Mouse (Mus musculus): Measurements from ENCODE around the gene Pafah2. TPM values are rescaled to one million over a fixed set of nuclear protein-coding genes. Genes with fewer than 3 reads are reported as not detected.

Gene Pafah2
- polyA plus RNA-seq, 1 experiment from 2014 or later = 32.5 TPM

- H3K36me3 ChIP-seq (ENCODE audit: control insufficient read depth, insufficient read depth, low read length) = no peaks in the 10 kb centered on the region; the same call in 1 of the 2 replicates
- H3K4me3 ChIP-seq (ENCODE audit: low read depth, low read length) = no peak overlapping the region
- DNase-seq (ENCODE audit: low spot score) (no peak), ATAC-seq (replicated peaks; ENCODE audit: low FRiP score, low TSS enrichment, low read depth) (no peak)
- 37% methylated on average over 5 of the region's 5 CpGs for WGBS
- no peak overlapping the region for H3K4me2 ChIP-seq (ENCODE audit: low read length)
- H3K4me1 ChIP-seq (replicated peaks; ENCODE audit: control insufficient read depth, insufficient read depth, low read length) = peaks cover 24% of the 10 kb centered on the region
- no peaks in the 10 kb centered on the region for H3K27me3 ChIP-seq (replicated peaks; ENCODE audit: control insufficient read depth, insufficient read depth, low read length)
- no peak overlapping the region for H3K27ac ChIP-seq (ENCODE audit: low read depth)
- no peaks in the 10 kb centered on the region for H3K9me3 ChIP-seq (ENCODE audit: control insufficient read depth, low read length)
- no peak overlapping the region for H3K9ac ChIP-seq (ENCODE audit: low read length)
Observed at GRCm38 (mm10) chr4:134400206-134400605, 4.1 kb downstream of the Pafah2 start.

DNA sequence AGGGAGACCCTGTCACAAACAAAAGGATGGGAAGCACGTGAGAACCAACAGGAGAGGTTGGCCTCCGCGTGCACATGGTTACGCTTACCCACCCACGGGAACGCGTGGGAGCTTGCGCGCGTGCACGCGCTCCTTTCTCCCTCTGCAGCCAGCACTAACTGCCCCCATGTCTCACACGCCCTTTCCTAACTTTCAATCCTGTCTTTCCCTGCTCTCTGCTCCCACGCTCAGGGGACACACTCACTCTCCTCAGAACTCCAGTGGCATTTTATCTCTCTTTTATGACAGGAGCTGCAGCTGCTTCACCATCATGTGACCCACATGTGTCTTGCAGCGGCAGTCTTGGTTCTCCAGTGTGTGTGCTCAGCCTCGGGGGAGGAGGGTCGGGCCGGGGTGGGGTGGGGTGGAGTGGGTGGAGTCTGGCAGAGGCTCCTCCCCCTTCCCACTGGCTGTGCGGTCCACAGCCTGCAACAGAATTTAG, 5.1 kb downstream of the Pafah2 start:
- DNase-seq (ENCODE audit: low spot score) (peak; percentile 81), ATAC-seq (replicated peaks; ENCODE audit: low FRiP score, low TSS enrichment, low read depth) (peak; percentile 63)
- WGBS = 4% methylated on average over 19 of the region's 19 CpGs
- Histone ChIP-seq H3K4me1 (replicated peaks; ENCODE audit: control insufficient read depth, insufficient read depth, low read length) (peaks cover 24% of the 10 kb centered on the region), H3K27me3 (replicated peaks; ENCODE audit: control insufficient read depth, insufficient read depth, low read length) (no peaks in the 10 kb centered on the region), H3K27ac (ENCODE audit: low read depth) (no peak overlapping the region), H3K4me3 (ENCODE audit: low read depth, low read length) (peak overlapping the region; percentile 38), H3K9ac (ENCODE audit: low read length) (peak overlapping the region; percentile 38), H3K36me3 (ENCODE audit: control insufficient read depth, insufficient read depth, low read length) (peaks cover 4% of the 10 kb centered on the region; the same call in 1 of the 2 replicates), H3K9me3 (ENCODE audit: control insufficient read depth, low read length) (no peaks in the 10 kb centered on the region), H3K4me2 (ENCODE audit: low read length) (peak overlapping the region; percentile 71)

DNA sequence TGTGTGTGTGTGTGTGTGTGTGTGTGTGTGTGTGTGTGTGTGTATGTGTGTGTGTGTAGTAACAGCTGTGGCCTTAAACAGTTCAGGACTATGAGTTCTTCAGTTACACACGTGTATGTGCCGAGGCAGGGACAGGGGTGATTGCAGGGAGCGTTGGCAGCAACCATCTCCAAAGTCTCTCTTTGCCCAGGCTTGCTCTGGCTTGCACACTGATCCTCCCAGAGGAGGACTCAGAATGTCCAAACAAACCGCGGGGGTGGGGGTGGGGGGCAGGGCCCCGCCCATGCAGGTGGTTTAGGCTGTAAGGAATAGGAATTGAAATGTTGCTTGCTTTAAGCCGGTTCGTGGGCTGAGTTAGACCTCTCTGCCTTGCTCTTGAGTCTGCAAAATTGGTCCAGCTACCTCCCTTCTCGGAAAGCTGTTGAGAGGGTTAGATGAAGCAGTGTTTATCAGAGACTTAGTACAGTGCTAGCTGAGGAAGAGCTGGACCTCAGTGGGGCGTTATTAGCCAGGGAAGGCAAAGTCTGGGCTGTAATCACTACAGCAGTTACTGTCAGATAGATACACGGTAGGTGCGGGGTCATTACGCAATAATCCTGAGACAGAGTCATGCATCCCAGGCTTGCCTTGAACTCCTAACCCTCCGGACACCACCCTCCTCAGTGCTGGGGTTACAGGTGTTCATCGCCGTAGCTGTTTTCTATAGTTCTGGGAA, 5.9 kb downstream of the Pafah2 start:
- ATAC-seq (replicated peaks; ENCODE audit: low FRiP score, low TSS enrichment, low read depth) = 0 out of 2 replicates have a peak, but pooled peaks have one; percentile 21
- Histone ChIP-seq H3K27ac (ENCODE audit: low read depth) (no peak overlapping the region), H3K9me3 (ENCODE audit: control insufficient read depth, low read length) (no peaks in the 10 kb centered on the region), H3K4me3 (ENCODE audit: low read depth, low read length) (no peak overlapping the region), H3K9ac (ENCODE audit: low read length) (no peak overlapping the region), H3K4me1 (replicated peaks; ENCODE audit: control insufficient read depth, insufficient read depth, low read length) (peaks cover 21% of the 10 kb centered on the region), H3K4me2 (ENCODE audit: low read length) (peak overlapping the region; percentile 71), H3K36me3 (ENCODE audit: control insufficient read depth, insufficient read depth, low read length) (peaks cover 4% of the 10 kb centered on the region; the same call in 1 of the 2 replicates), H3K27me3 (replicated peaks; ENCODE audit: control insufficient read depth, insufficient read depth, low read length) (no peaks in the 10 kb centered on the region)
- DNase-seq (ENCODE audit: low spot score) = no peak
- 59% methylated on average over 16 of the region's 16 CpGs for WGBS

DNA sequence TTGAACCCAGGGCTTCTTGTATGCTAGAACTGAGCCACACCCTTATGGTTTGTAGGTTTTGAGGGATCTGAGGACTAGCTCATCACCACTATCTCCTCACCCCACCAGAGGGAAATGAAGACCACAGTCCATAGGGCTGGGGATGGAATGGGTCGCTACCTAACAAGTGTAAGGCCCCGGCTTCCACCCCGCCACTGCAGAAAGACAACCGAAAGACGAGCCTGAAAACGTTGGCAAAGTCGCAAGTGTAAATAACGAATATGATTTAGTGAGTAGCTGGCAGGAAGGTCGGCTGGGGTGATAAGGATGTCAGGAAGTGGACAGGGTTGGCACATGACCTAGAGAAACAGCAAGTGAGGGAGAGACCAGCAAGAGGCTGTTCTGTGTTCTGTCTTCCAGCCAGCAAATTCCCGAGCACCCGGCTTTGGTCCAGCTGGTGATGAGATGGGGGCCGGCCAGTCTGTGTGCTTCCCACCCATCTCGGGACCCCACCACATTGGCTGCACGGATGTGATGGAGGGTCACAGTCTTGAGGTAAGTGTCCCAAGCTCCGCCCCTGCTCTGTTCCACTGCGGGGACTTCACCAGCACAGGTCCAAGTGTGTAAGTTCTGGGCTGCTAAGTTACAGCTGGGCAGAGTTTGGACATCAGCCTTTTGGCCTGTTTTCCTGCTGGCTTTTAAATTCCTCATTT, 6.6 kb downstream of the Pafah2 start:
- Histone ChIP-seq H3K36me3 (ENCODE audit: control insufficient read depth, insufficient read depth, low read length) (peaks cover 4% of the 10 kb centered on the region; the same call in 1 of the 2 replicates), H3K9me3 (ENCODE audit: control insufficient read depth, low read length) (no peaks in the 10 kb centered on the region), H3K4me2 (ENCODE audit: low read length) (no peak overlapping the region), H3K9ac (ENCODE audit: low read length) (no peak overlapping the region), H3K27me3 (replicated peaks; ENCODE audit: control insufficient read depth, insufficient read depth, low read length) (no peaks in the 10 kb centered on the region), H3K27ac (ENCODE audit: low read depth) (no peak overlapping the region), H3K4me3 (ENCODE audit: low read depth, low read length) (no peak overlapping the region), H3K4me1 (replicated peaks; ENCODE audit: control insufficient read depth, insufficient read depth, low read length) (peaks cover 16% of the 10 kb centered on the region)
- 59% methylated on average over 16 of the region's 16 CpGs for WGBS
- DNase-seq (ENCODE audit: low spot score) (no peak), ATAC-seq (replicated peaks; ENCODE audit: low FRiP score, low TSS enrichment, low read depth) (no peak)

DNA sequence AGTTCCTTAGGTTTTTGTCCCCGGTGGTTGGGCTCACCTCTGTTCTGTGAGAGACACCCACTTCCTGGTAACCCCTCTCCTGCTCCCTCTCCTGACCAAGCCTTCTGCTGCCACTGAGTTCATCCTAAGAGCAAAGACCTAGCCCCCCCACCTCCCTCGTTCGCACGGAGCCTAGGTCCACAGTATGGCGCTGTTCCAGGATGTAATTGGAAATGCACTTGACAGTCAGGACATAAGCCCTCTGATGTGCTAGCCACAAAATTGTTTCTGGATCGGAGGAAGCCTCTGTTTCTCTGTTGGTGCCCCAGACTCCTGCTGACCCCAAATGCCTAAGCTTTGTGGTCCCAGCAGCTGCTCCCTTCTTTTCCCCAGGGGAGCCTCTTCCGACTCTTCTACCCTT, 7.6 kb downstream of the Pafah2 start:
- H3K4me3 ChIP-seq (ENCODE audit: low read depth, low read length) = no peak overlapping the region
- H3K9me3 ChIP-seq (ENCODE audit: control insufficient read depth, low read length) = no peaks in the 10 kb centered on the region
- H3K9ac ChIP-seq (ENCODE audit: low read length) = no peak overlapping the region
- H3K27ac ChIP-seq (ENCODE audit: low read depth) = no peak overlapping the region
- no peak overlapping the region for H3K4me2 ChIP-seq (ENCODE audit: low read length)
- ATAC-seq (replicated peaks; ENCODE audit: low FRiP score, low TSS enrichment, low read depth) = no peak
- H3K27me3 ChIP-seq (replicated peaks; ENCODE audit: control insufficient read depth, insufficient read depth, low read length) = no peaks in the 10 kb centered on the region
- peaks cover 16% of the 10 kb centered on the region for H3K4me1 ChIP-seq (replicated peaks; ENCODE audit: control insufficient read depth, insufficient read depth, low read length)
- no peak for DNase-seq (ENCODE audit: low spot score)
- 67% methylated on average over 7 of the region's 7 CpGs for WGBS
- H3K36me3 ChIP-seq (ENCODE audit: control insufficient read depth, insufficient read depth, low read length) = peaks cover 4% of the 10 kb centered on the region; the same call in 1 of the 2 replicates

DNA sequence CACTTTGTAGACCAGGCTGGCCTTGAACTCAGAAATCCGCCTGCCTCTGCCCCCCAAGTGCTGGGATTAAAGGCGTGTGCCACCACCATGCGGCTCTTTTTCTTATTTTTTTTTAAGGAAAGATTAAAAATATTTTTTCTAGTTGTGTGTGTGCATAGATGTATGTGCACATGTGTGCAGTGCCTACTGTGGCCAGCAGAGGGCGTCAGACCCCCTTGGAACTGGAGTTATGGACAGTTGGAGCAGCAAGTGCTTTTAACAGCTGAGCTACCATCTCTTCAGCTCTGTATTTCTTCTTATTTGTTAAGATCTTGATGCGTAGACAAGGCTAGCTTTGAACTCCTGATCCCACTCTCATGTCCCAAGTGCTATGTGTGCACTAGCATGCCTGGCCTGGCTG, 13.2 kb downstream of the Pafah2 start:
- 67% methylated on average over 5 of the region's 5 CpGs for WGBS
- no peak for DNase-seq (ENCODE audit: low spot score)
- H3K36me3 ChIP-seq (ENCODE audit: control insufficient read depth, insufficient read depth, low read length) = peaks cover 27% of the 10 kb centered on the region; the same call in 1 of the 2 replicates
- H3K27ac ChIP-seq (ENCODE audit: low read depth) = no peak overlapping the region
- no peak overlapping the region for H3K9ac ChIP-seq (ENCODE audit: low read length)
- ATAC-seq (replicated peaks; ENCODE audit: low FRiP score, low TSS enrichment, low read depth) = no peak
- H3K4me3 ChIP-seq (ENCODE audit: low read depth, low read length) = no peak overlapping the region
- no peaks in the 10 kb centered on the region for H3K27me3 ChIP-seq (replicated peaks; ENCODE audit: control insufficient read depth, insufficient read depth, low read length)
- H3K4me1 ChIP-seq (replicated peaks; ENCODE audit: control insufficient read depth, insufficient read depth, low read length) = no peaks in the 10 kb centered on the region
- H3K4me2 ChIP-seq (ENCODE audit: low read length) = no peak overlapping the region
- H3K9me3 ChIP-seq (ENCODE audit: control insufficient read depth, low read length) = no peaks in the 10 kb centered on the region

DNA sequence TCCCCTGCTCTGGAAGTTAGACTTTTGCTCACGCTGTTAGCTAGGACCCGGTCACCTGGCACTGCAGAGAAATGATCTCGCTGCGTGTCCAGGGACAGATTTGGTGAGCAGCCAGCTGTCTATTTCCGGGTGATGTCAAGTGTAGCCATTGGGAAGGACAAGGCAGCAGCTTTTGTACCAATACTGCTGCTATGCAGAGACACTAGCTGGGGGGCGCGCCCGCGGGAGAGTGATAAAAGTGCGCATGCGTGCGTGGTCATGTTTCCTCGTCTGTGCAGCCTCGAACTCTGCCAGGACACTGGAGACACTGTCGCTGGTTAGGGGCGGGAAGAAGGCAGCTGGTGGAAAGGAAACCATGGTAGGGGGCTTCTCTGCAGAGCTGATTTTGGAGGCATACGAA, 20.1 kb downstream of the Pafah2 start:
- Histone ChIP-seq H3K4me3 (ENCODE audit: low read depth, low read length) (no peak overlapping the region), H3K9me3 (ENCODE audit: control insufficient read depth, low read length) (no peaks in the 10 kb centered on the region), H3K4me1 (replicated peaks; ENCODE audit: control insufficient read depth, insufficient read depth, low read length) (0 out of 2 replicates have a peak, but pooled peaks cover 4% of the 10 kb centered on the region), H3K36me3 (ENCODE audit: control insufficient read depth, insufficient read depth, low read length) (peaks cover 32% of the 10 kb centered on the region; the same call in 1 of the 2 replicates), H3K4me2 (ENCODE audit: low read length) (no peak overlapping the region), H3K27me3 (replicated peaks; ENCODE audit: control insufficient read depth, insufficient read depth, low read length) (no peaks in the 10 kb centered on the region), H3K9ac (ENCODE audit: low read length) (no peak overlapping the region), H3K27ac (ENCODE audit: low read depth) (no peak overlapping the region)
- 79% methylated on average over 17 of the region's 17 CpGs for WGBS
- ATAC-seq (replicated peaks; ENCODE audit: low FRiP score, low TSS enrichment, low read depth) (no peak), DNase-seq (ENCODE audit: low spot score) (no peak)

DNA sequence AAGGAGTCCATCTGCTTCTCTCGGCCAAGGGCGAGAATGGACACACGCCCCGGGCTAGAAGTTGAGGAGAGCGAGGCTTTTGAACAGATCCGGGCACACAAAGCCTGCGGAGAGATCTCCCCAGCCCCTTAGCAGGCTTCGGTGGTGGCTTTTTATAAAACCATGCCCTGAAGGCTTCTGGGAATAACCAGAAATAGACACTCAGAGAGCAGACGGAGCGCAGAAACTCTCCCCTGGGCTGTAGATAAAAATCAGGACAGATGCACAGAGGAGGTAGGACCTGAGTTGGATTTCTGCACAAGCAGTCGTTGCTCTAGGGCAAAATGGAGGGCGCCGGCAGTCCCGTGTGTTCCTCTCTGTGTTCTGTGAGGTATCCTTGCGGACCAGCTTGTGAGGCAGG, 20.5 kb downstream of the Pafah2 start:
- H3K4me3 ChIP-seq (ENCODE audit: low read depth, low read length) = no peak overlapping the region
- no peaks in the 10 kb centered on the region for H3K9me3 ChIP-seq (ENCODE audit: control insufficient read depth, low read length)
- ATAC-seq (replicated peaks; ENCODE audit: low FRiP score, low TSS enrichment, low read depth) (no peak), DNase-seq (ENCODE audit: low spot score) (no peak)
- H3K9ac ChIP-seq (ENCODE audit: low read length) = no peak overlapping the region
- no peak overlapping the region for H3K27ac ChIP-seq (ENCODE audit: low read depth)
- 0 out of 2 replicates have a peak, but pooled peaks cover 4% of the 10 kb centered on the region for H3K4me1 ChIP-seq (replicated peaks; ENCODE audit: control insufficient read depth, insufficient read depth, low read length)
- WGBS = 70% methylated on average over 15 of the region's 15 CpGs
- no peaks in the 10 kb centered on the region for H3K27me3 ChIP-seq (replicated peaks; ENCODE audit: control insufficient read depth, insufficient read depth, low read length)
- no peak overlapping the region for H3K4me2 ChIP-seq (ENCODE audit: low read length)
- H3K36me3 ChIP-seq (ENCODE audit: control insufficient read depth, insufficient read depth, low read length) = peaks cover 29% of the 10 kb centered on the region; the same call in 1 of the 2 replicates
